Mouse (Mus musculus): ENCODE data around the gene Twsg1. TPM values are rescaled to one million over a fixed set of nuclear protein-coding genes. Genes with fewer than 3 reads are reported as not detected.

Twsg1 gene
- 22.5 and 24.9 TPM in 2 replicates for total RNA-seq (2014; fragmentation: Nextera tagmentation)
- 12.8 and 19.8 TPM in 2 replicates for total RNA-seq (2017)

- peak; percentile 89 for ATAC-seq (replicated peaks; ENCODE audit: low FRiP score, low TSS enrichment, poor library complexity, severe bottlenecking)
Measured at GRCm38 (mm10) chr17:65950622-65951404, at the start of gene Twsg1. Gene Twsg1 (minus strand): TSS chr17:65951226.

DNA sequence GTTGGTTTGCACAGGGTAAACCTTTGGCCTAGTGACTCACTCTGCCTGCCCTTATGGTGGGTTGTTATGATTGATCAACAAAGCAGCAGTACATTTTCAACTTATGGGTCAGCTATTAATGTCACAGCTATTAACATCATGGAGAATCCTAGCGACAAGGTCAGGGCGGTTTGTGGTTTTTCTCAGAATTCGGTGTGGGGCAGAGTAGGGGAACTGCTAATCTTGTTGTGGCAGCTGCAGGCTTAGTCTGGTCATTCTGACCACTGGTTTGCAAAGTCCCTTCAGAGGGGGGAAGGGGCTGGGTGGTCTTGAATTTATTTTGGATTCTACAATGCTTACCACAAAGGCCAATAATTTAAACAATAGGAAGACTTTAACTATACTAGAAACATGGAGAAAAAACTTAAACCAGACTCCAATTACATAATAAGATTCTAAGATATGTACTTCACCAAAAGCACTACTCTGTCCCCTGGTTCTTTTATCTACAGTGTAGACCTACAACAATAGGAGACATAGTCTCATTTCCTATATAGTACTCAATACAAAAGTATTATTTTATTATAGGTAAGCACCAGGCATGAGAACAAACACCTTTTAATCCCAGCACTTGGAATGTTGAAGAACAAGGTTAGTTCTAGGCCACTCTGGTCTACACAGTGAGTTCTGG, 37.3 kb upstream of the Twsg1 start:
- ATAC-seq (replicated peaks; ENCODE audit: low FRiP score, low TSS enrichment, poor library complexity, severe bottlenecking) = no peak

DNA sequence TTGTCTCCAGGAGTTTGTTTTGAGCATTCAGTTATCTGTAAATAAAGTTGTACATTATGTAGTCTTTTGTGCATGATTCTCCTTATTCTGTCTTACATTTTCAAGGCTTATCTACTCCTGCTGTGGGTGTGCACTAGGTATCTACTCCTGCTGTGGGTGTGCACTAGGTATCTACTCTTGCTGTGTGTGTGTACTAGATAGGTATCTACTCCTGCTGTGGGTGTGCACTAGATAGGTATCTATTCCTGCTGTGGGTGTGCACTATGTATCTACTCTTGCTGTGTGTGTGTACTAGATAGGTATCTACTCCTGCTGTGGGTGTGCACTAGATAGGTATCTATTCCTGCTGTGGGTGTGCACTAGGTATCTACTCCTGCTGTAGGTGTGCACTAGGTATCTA, 25.7 kb upstream of the Twsg1 start:
- ATAC-seq (replicated peaks; ENCODE audit: low FRiP score, low TSS enrichment, poor library complexity, severe bottlenecking) = peak; percentile 88

GRCm38 (mm10) chr17:65967751-65968150, 16.7 kb upstream of the Twsg1 start:
- no peak for ATAC-seq (replicated peaks; ENCODE audit: low FRiP score, low TSS enrichment, poor library complexity, severe bottlenecking)

- ATAC-seq (replicated peaks; ENCODE audit: low FRiP score, low TSS enrichment, poor library complexity, severe bottlenecking) = no peak
Measured at GRCm38 (mm10) chr17:65962263-65962662, 11.2 kb upstream of the Twsg1 start.

DNA sequence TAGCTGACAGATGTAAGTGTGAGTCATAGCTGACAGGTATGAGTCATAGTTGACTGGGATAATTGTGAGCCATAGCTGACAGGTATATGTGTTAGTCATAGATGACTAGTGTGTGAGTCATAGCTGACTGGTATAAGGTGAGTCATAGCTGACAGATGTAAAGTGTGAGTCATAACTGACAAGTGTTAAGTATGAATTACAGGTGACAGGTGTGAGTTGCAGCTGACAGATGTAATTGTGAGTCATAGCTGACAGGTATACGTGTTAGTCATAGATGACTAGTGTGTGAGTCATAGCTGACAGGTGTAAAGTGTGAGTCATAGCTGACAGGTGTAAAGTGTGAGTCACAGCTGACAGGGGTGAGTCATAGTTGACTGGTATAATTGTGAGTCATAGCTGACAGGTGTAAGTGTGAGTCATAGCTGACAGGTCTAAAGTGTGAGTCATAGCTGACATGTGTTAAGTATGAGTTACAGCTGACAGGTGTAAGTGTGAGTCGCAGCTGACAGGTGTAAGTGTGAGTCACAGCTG, 10.6 kb upstream of the Twsg1 start:
- ATAC-seq (replicated peaks; ENCODE audit: low FRiP score, low TSS enrichment, poor library complexity, severe bottlenecking) = no peak

- no peak for ATAC-seq (replicated peaks; ENCODE audit: low FRiP score, low TSS enrichment, poor library complexity, severe bottlenecking)
Measured at GRCm38 (mm10) chr17:65959011-65959410, 8.0 kb upstream of the Twsg1 start.

- ATAC-seq (replicated peaks; ENCODE audit: low FRiP score, low TSS enrichment, poor library complexity, severe bottlenecking) = no peak
Measured at GRCm38 (mm10) chr17:65958366-65958765, 7.3 kb upstream of the Twsg1 start.

- no peak for ATAC-seq (replicated peaks; ENCODE audit: low FRiP score, low TSS enrichment, poor library complexity, severe bottlenecking)
Measured at GRCm38 (mm10) chr17:65957782-65958325, 6.8 kb upstream of the Twsg1 start.

DNA sequence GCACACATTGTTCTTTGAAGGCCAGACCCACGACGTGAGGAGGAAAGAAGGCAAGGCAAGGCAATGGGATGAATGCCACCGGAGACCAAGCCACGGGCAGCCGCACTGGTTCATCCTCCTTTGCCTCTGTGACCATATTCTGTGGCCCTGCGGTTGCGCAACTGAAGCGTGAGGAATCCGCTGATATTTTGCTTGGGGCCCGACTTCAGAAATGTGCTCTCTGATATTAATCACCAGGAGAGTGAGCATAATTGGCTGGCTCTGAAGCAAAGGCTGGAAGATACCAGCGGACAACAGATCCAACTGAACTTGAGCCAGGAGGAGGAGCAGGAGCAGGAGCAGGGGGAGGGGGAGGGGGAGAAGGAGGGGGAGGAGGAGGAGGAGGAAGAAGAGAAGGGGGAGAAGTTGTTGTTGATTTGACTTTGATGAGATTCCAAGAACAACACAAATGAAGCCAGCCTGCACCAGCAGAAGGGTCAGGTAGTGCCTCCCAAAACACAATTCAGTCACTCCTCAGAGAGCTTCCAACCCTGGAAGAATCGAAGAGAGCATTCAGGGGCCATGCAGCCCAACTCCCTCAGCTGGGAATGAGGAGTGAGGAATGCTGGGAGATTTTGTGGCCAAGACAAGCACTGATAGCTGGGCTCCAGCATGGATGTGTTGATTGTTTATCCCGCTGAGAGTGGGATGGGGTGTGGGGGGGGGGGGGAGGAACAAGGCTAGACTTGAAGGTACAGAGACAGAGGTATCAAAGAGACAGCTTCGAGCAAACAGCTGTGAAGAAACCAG, 6.2 kb upstream of the Twsg1 start:
- ATAC-seq (replicated peaks; ENCODE audit: low FRiP score, low TSS enrichment, poor library complexity, severe bottlenecking) = 0 out of 2 replicates have a peak, but pooled peaks have one; percentile 4

- no peak for ATAC-seq (replicated peaks; ENCODE audit: low FRiP score, low TSS enrichment, poor library complexity, severe bottlenecking)
Measured at GRCm38 (mm10) chr17:65956140-65956539, 5.1 kb upstream of the Twsg1 start.

DNA sequence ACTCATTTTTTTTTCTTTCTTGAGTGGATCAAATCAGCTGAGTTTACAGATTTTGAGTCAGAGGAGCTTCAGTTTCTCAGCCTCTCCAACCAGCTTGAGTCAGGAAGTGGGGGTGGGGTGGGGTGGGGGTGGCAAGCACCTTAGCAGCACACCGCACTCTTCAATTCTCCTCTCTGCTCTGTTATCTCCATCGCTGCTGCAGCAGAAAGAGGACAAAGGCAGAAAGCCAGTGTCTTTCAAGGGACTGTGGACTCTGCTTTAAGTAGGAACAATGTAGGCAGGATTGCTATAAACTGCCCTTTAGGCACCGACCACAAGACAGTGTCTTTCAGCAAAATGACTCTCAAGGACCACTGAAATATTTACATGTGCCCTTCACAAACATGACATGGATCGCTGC, 2.9 kb upstream of the Twsg1 start:
- no peak for ATAC-seq (replicated peaks; ENCODE audit: low FRiP score, low TSS enrichment, poor library complexity, severe bottlenecking)

GRCm38 (mm10) chr17:65952083-65952482, 1.1 kb upstream of the Twsg1 start:
- ATAC-seq (replicated peaks; ENCODE audit: low FRiP score, low TSS enrichment, poor library complexity, severe bottlenecking) = peak; percentile 65

DNA sequence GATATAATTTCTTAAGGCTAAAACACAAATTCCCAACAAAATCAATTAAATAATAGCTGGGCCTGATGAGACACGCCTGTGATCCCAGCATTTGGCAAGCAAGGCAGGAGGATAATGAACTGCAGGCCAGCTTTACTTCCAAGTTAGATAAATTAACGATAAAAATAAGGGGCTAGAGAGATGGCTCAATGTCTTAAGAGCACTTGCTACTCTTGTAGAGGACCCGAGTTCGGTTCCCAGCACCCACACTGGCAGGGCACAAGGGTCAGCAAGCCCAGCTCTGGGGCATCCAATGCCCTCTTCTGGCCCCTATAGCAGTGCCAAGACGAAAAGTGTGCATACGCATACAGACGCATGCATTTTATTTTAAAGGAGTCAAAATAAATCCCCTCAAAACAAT, 843 bp downstream of the Twsg1 start:
- ATAC-seq (replicated peaks; ENCODE audit: low FRiP score, low TSS enrichment, poor library complexity, severe bottlenecking) = no peak

DNA sequence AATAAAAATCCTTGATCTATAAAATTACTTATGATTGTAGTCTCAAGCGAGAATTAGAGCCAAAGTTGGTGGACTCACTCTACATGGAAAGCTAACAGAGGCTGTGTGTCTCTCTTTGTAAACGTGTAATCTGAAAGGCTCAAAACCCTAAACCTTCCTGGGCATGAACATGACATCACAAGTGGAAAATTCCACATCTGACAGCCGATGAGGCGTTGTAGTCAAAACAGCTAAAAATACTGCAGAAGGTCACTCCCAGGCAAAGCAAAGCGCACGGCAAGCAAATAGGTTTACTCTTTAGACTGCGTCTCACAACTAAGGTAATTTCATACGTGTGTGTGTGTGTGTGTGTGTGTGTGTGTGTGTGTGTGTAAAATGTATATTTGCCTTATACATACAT, 3.7 kb downstream of the Twsg1 start:
- no peak for ATAC-seq (replicated peaks; ENCODE audit: low FRiP score, low TSS enrichment, poor library complexity, severe bottlenecking)

DNA sequence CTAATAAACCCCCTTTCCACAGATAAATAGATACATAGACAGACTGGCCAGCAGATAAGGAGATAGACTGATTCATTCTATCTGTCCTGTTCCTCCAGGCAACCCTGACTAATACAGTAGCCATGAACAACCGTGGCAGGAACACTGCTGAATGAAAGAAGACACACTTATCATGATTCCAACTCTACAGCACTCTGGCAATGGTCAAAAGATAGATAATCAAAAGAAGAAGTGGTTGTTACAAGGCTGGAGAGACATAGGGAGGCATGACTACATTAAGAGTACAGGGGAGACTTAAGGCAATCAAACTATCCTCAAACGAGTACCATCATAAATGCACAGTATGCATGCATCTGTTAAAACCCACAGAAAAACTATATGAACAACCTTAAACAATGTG, 5.6 kb downstream of the Twsg1 start:
- no peak; the same call in 1 of the 2 replicates for ATAC-seq (replicated peaks; ENCODE audit: low FRiP score, low TSS enrichment, poor library complexity, severe bottlenecking)

- ATAC-seq (replicated peaks; ENCODE audit: low FRiP score, low TSS enrichment, poor library complexity, severe bottlenecking) = no peak
Measured at GRCm38 (mm10) chr17:65942394-65942793, 8.6 kb downstream of the Twsg1 start.

GRCm38 (mm10) chr17:65941275-65941674, 9.8 kb downstream of the Twsg1 start:
- ATAC-seq (replicated peaks; ENCODE audit: low FRiP score, low TSS enrichment, poor library complexity, severe bottlenecking) = no peak

GRCm38 (mm10) chr17:65940221-65940620, 10.8 kb downstream of the Twsg1 start:
- ATAC-seq (replicated peaks; ENCODE audit: low FRiP score, low TSS enrichment, poor library complexity, severe bottlenecking) = no peak

All from megakaryocyte-erythroid progenitor cell, adult 5-6 weeks (primary cell).